Mouse (Mus musculus) regulatory T cell (primary cell): ENCODE measurements at regions not wholly inside any gene's neighbourhood (a gene's known extent, or its start where the extent isn't known, plus 50 kb on each side); places are given as distances from the start of the nearest gene placed in this dataset.

Experiments
- in situ Hi-C: fragments of 300-600 bp; cut with MboI, MseI; formaldehyde crosslinking; loops from one replicate; pipeline ENCODE4 v1.15.1; 2025; ENCODE audit warnings: high pct_unique_total_duplicates

DNA sequence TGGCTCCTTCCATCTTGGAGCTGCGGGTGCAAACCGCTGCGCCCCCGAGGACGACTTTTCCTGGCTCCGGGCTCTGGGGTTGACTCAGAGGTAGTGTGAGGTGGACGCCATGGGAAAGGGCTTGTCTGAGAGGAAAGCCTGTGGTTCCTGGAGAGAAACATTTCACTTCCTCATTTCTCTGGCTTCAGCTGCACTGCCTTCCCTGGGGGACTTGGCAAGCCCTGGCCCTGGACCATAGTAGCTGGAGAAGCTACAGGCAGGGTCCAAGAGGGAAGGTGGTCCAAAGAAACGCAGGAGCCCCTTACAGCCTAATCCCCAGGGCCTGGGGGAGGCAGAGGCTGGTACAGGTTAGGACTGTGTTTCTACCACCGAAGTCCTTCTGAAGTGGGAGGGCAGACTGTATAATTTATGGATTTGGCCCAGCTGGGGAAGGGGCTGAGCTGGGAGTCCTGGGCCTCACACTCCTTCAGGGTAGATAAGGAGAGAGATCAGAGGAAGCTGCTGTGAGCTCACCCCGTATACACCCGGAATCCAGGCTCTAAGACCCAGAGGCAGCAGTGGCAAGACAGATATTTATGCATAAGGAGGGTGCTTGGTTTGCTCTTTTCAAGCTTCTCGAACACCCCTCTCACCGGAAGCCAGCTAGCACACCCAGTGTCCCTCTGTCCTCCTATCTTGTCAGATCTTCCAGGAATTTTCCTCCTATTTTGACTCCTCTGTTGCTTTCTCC is 50.0 kb upstream of the Podxl start:
- in situ Hi-C loops = no loop called here
